In genomic region chr11:101968791-101969190, GRCm38 (mm10) we compare ENCODE assay signal across 8 mouse cellular contexts. TPM values are rescaled to one million over a fixed set of nuclear protein-coding genes. Genes with fewer than 3 reads are reported as not detected.
DNase-seq lines count a peak whose midpoint lies in the region; ATAC-seq and TF ChIP-seq lines count a peak whose summit lies in the region.

No protein-coding gene starts in this region.

- no peak overlapping the region for H3K4me3 ChIP-seq in CH12.LX (replicated peaks in 1 of 3; ENCODE audit: low read depth in 2 of 3, low read length in 2 of 3, poor library complexity in 1 of 3)
- H3K4me3 ChIP-seq in forebrain, embryonic 11.5 days (ENCODE audit: low read depth, low read length), result no peak overlapping the region
- no peak overlapping the region for H3K4me3 ChIP-seq in heart, embryonic 15.5 days
- H3K4me3 ChIP-seq in liver, embryonic 14.5 days (ENCODE audit: insufficient read depth in 1 of 2, low read depth in 2 of 2, low read length in 2 of 2), result no peak overlapping the region
- H3K4me3 ChIP-seq in neural tube, embryonic 15.5 days (replicated peaks), result no peak overlapping the region

- dilution Hi-C loops in CH12.LX (cut with MboI; ENCODE audit: extremely low pct_ligation_motif_present, extremely low pct_unique_long_range_greater_than_20kb, low sequenced_read_pairs), result loop anchor here (10.0 kb wide), 1 partner anchor 54 kb away; no protein-coding TSS in a partner anchor

- no peak for TF ChIP-seq EP300 in CH12.LX (IDR thresholded peaks at IDR 0.05; ENCODE audit: low read length)
- TF ChIP-seq EP300 in liver, embryonic 14.5 days (IDR thresholded peaks at IDR 0.05; ENCODE audit: low read depth), result no peak

- in situ Hi-C loops in CH12.LX (cut with MboI; ENCODE audit: low pct_ligation_motif_present, low pct_unique_long_range_greater_than_20kb, low sequenced_read_pairs), result loop anchor here (5.0 kb wide), 1 partner anchor 46 kb away; no protein-coding TSS in a partner anchor

- H3K79me2 ChIP-seq in CH12.LX (replicated peaks; ENCODE audit: control insufficient read depth, extremely low read depth, insufficient read depth, poor library complexity, severe bottlenecking), result no peaks in the 10 kb centered on the region

- H3K27ac ChIP-seq in CH12.LX (ENCODE audit: insufficient read depth, low read depth), result no peak overlapping the region
- H3K27ac ChIP-seq in forebrain, embryonic 11.5 days (ENCODE audit: low read depth, low read length), result no peak overlapping the region
- H3K27ac ChIP-seq in heart, embryonic 15.5 days, result no peak overlapping the region
- no peak overlapping the region for H3K27ac ChIP-seq in liver, embryonic 14.5 days
- H3K27ac ChIP-seq in neural tube, embryonic 15.5 days (replicated peaks), result no peak overlapping the region

- H3K9me3 ChIP-seq in CH12.LX (replicated peaks; ENCODE audit: low read length), result peaks cover 3% of the 10 kb centered on the region
- H3K9me3 ChIP-seq in forebrain, embryonic 11.5 days (ENCODE audit: control insufficient read depth, low read length), result no peaks in the 10 kb centered on the region
- no peaks in the 10 kb centered on the region for H3K9me3 ChIP-seq in heart, embryonic 15.5 days (replicated peaks)
- H3K9me3 ChIP-seq in liver, embryonic 14.5 days (ENCODE audit: control insufficient read depth, low read length), result no peaks in the 10 kb centered on the region
- H3K9me3 ChIP-seq in neural tube, embryonic 15.5 days (replicated peaks), result no peaks in the 10 kb centered on the region

- TF ChIP-seq CTCF in CH12.LX (conservative IDR thresholded peaks at IDR 0.05 in 1 of 2, IDR thresholded peaks at IDR 0.05 in 1 of 2; ENCODE audit: low read depth in 2 of 2, low read length in 2 of 2), result peak; percentile 63 to 100
- TF ChIP-seq CTCF in liver, embryonic 14.5 days (IDR thresholded peaks at IDR 0.05; ENCODE audit: low read depth), result peak; percentile 90

- WGBS in forebrain, embryonic 11.5 days, result 0% methylated on average over 5 of the region's 5 CpGs
- WGBS in heart, embryonic 15.5 days, result 0% methylated on average over 5 of the region's 5 CpGs
- under 1% methylated on average over 5 of the region's 5 CpGs for WGBS in liver, embryonic 14.5 days (ENCODE audit: insufficient replicate concordance)
- 0% methylated on average over 5 of the region's 5 CpGs for WGBS in neural tube, embryonic 15.5 days

- peaks cover 6 to 24% of the 10 kb centered on the region in 2 experiments; a peak in 3 of 4 replicates for H3K4me1 ChIP-seq in CH12.LX (ENCODE audit: control insufficient read depth in 1 of 2, insufficient read depth in 2 of 2)
- peaks cover 4% of the 10 kb centered on the region; the same call in 1 of the 2 replicates for H3K4me1 ChIP-seq in forebrain, embryonic 11.5 days (replicated peaks; ENCODE audit: control insufficient read depth, insufficient read depth, low read length)
- H3K4me1 ChIP-seq in heart, embryonic 15.5 days (replicated peaks), result peaks cover 24% of the 10 kb centered on the region
- H3K4me1 ChIP-seq in liver, embryonic 14.5 days (replicated peaks; ENCODE audit: control insufficient read depth in 2 of 2, insufficient read depth in 2 of 2, low read length in 1 of 2), result no peaks in the 10 kb centered on the region
- peaks cover 27% of the 10 kb centered on the region for H3K4me1 ChIP-seq in neural tube, embryonic 15.5 days

- no peak overlapping the region for H3K4me2 ChIP-seq in CH12.LX (ENCODE audit: insufficient read depth, low read depth, poor library complexity, severe bottlenecking)
- H3K4me2 ChIP-seq in forebrain, embryonic 11.5 days (ENCODE audit: low read depth, low read length, severe bottlenecking), result no peak overlapping the region
- H3K4me2 ChIP-seq in heart, embryonic 15.5 days, result no peak overlapping the region
- H3K4me2 ChIP-seq in liver, embryonic 14.5 days (ENCODE audit: low read depth), result no peak overlapping the region
- H3K4me2 ChIP-seq in neural tube, embryonic 15.5 days, result no peak overlapping the region

- ATAC-seq in forebrain, embryonic 11.5 days (replicated peaks; ENCODE audit: low FRiP score), result no peak; the same call in 1 of the 2 replicates
- peak; percentile 64 for ATAC-seq in heart, embryonic 15.5 days (replicated peaks; ENCODE audit: insufficient number of reproducible peaks, insufficient read depth, low FRiP score, low read depth)
- 0 out of 2 replicates have a peak, but pooled peaks have one; percentile 33 for ATAC-seq in liver, embryonic 14.5 days (ENCODE audit: insufficient read depth)
- peak; percentile 75; the same call in 1 of the 2 replicates for ATAC-seq in neural tube, embryonic 15.5 days (ENCODE audit: low FRiP score)

- H3K9ac ChIP-seq in CH12.LX (ENCODE audit: insufficient read depth, low read depth), result no peak overlapping the region
- no peak overlapping the region for H3K9ac ChIP-seq in forebrain, embryonic 11.5 days (ENCODE audit: low read length)
- H3K9ac ChIP-seq in heart, embryonic 15.5 days, result no peak overlapping the region
- H3K9ac ChIP-seq in liver, embryonic 14.5 days (replicated peaks), result no peak overlapping the region
- no peak overlapping the region for H3K9ac ChIP-seq in neural tube, embryonic 15.5 days (replicated peaks)

- H3K36me3 ChIP-seq in CH12.LX (replicated peaks in 1 of 2; ENCODE audit: control insufficient read depth in 1 of 2, insufficient read depth in 1 of 2, low read length in 1 of 2), result peaks cover 0 to 13% of the 10 kb centered on the region in 2 experiments
- no peaks in the 10 kb centered on the region for H3K36me3 ChIP-seq in forebrain, embryonic 11.5 days (ENCODE audit: control insufficient read depth, insufficient read depth, low read length)
- H3K36me3 ChIP-seq in heart, embryonic 15.5 days, result peaks cover 11% of the 10 kb centered on the region; the same call in 1 of the 2 replicates
- no peaks in the 10 kb centered on the region for H3K36me3 ChIP-seq in liver, embryonic 14.5 days (replicated peaks; ENCODE audit: control insufficient read depth, insufficient read depth, low read depth)
- H3K36me3 ChIP-seq in neural tube, embryonic 15.5 days, result no peaks in the 10 kb centered on the region

- no peak for TF ChIP-seq POLR2A in CH12.LX (IDR thresholded peaks at IDR 0.05; ENCODE audit: low read depth, low read length)

- H3K27me3 ChIP-seq in CH12.LX (replicated peaks), result peaks cover 42% of the 10 kb centered on the region
- peaks cover 29% of the 10 kb centered on the region for H3K27me3 ChIP-seq in forebrain, embryonic 11.5 days (ENCODE audit: control insufficient read depth, insufficient read depth, low read length)
- peaks cover 34% of the 10 kb centered on the region for H3K27me3 ChIP-seq in heart, embryonic 15.5 days
- peaks cover 27% of the 10 kb centered on the region for H3K27me3 ChIP-seq in liver, embryonic 14.5 days (ENCODE audit: control insufficient read depth, insufficient read depth, low read length)
- peaks cover 43% of the 10 kb centered on the region for H3K27me3 ChIP-seq in neural tube, embryonic 15.5 days (replicated peaks)

- DNase-seq in CH12.LX (ENCODE audit: extremely low read depth), result peak; percentile 90
- DNase-seq in c-Kit-positive CD71-negative TER-119-negative erythroid progenitor cells, embryonic 14.5 days (ENCODE audit: low read depth), result peak; percentile 85
- peak; percentile 85 for DNase-seq in forebrain, embryonic 11.5 days (ENCODE audit: low spot score)
- DNase-seq in kidney, postnatal 14 days, result peak; percentile 91
- peak; percentile 44 to 63 (median 51) for DNase-seq in liver, embryonic 14.5 days (ENCODE audit: low read depth in 3 of 3, low spot score in 3 of 3)
- peak; percentile 61 for DNase-seq in testis, postnatal 14 days (ENCODE audit: low spot score)

- TF ChIP-seq RAD21 in CH12.LX (IDR thresholded peaks at IDR 0.05; ENCODE audit: low read depth, low read length), result peak; percentile 99

RNA-seq across cellular contexts. Expression of gene Sost, which starts 2.0 kb away (rescaled TPM):
- total RNA-seq in CH12.LX (2012; rRNA removed) (not detected in 2 replicates), CH12.LX (2014; rRNA removed) (not detected in 2 replicates)
- not detected in 2 replicates for polyA plus RNA-seq in CH12.LX (2012; ENCODE audit: insufficient read length, low read depth)
- polyA plus RNA-seq in forebrain, embryonic 11.5 days (2014; fragmentation: Nextera tagmentation; extraction: Ambion mirVana), result not detected in 2 replicates
- polyA plus RNA-seq in heart, embryonic 15.5 days (2015; fragmentation: Nextera tagmentation; extraction: Ambion mirVana), result 3.9 and 4.4 TPM in 2 replicates
- polyA plus RNA-seq in liver, embryonic 14.5 days (2012; rRNA removed), result 0.04 and 0.12 TPM in 2 replicates
- polyA plus RNA-seq in liver, embryonic 14.5 days (2014; fragmentation: Nextera tagmentation; extraction: Ambion mirVana), result not detected in 2 replicates
- polyA plus RNA-seq in neural tube, embryonic 15.5 days (2015; fragmentation: Nextera tagmentation; extraction: Ambion mirVana), result 0.23 TPM in 1 of 2 replicates, not detected in the other

RNA-seq across cellular contexts. Expression of gene Cfap97d1, which starts 15.3 kb away (rescaled TPM):
- total RNA-seq in CH12.LX (2012; rRNA removed), result not detected in 2 replicates
- total RNA-seq in CH12.LX (2014; rRNA removed), result not detected in 2 replicates
- not detected in 2 replicates for polyA plus RNA-seq in CH12.LX (2012; ENCODE audit: insufficient read length, low read depth)
- not detected in 2 replicates for polyA plus RNA-seq in forebrain, embryonic 11.5 days (2014; fragmentation: Nextera tagmentation; extraction: Ambion mirVana)
- polyA plus RNA-seq in heart, embryonic 15.5 days (2015; fragmentation: Nextera tagmentation; extraction: Ambion mirVana), result not detected in 2 replicates
- polyA plus RNA-seq in liver, embryonic 14.5 days (2012; rRNA removed), result not detected in 2 replicates
- polyA plus RNA-seq in liver, embryonic 14.5 days (2014; fragmentation: Nextera tagmentation; extraction: Ambion mirVana), result not detected in 2 replicates
- polyA plus RNA-seq in neural tube, embryonic 15.5 days (2015; fragmentation: Nextera tagmentation; extraction: Ambion mirVana), result not detected in 2 replicates

RNA-seq across cellular contexts. Expression of gene Dusp3, which starts 18.0 kb away (rescaled TPM):
- total RNA-seq in CH12.LX (2012; rRNA removed) (17.9 and 20.8 TPM in 2 replicates), CH12.LX (2014; rRNA removed) (5.6 and 7.5 TPM in 2 replicates)
- polyA plus RNA-seq in CH12.LX (2012; ENCODE audit: insufficient read length, low read depth), result 19.2 and 23.6 TPM in 2 replicates
- polyA plus RNA-seq in forebrain, embryonic 11.5 days (2014; fragmentation: Nextera tagmentation; extraction: Ambion mirVana), result 10.4 and 11.6 TPM in 2 replicates
- 50.4 and 56.7 TPM in 2 replicates for polyA plus RNA-seq in heart, embryonic 15.5 days (2015; fragmentation: Nextera tagmentation; extraction: Ambion mirVana)
- polyA plus RNA-seq in liver, embryonic 14.5 days (2012; rRNA removed), result 3.3 and 4.8 TPM in 2 replicates
- polyA plus RNA-seq in liver, embryonic 14.5 days (2014; fragmentation: Nextera tagmentation; extraction: Ambion mirVana), result 6.3 and 7.2 TPM in 2 replicates
- polyA plus RNA-seq in neural tube, embryonic 15.5 days (2015; fragmentation: Nextera tagmentation; extraction: Ambion mirVana), result 26.4 and 28.9 TPM in 2 replicates

RNA-seq across cellular contexts. Expression of gene Mpp3, which starts 59.5 kb away (rescaled TPM):
- total RNA-seq in CH12.LX (2012; rRNA removed) (3.8 and 4.6 TPM in 2 replicates), CH12.LX (2014; rRNA removed) (0.12 and 0.15 TPM in 2 replicates)
- polyA plus RNA-seq in CH12.LX (2012; ENCODE audit: insufficient read length, low read depth), result 0.30 and 0.31 TPM in 2 replicates
- polyA plus RNA-seq in forebrain, embryonic 11.5 days (2014; fragmentation: Nextera tagmentation; extraction: Ambion mirVana), result 22.1 and 24.1 TPM in 2 replicates
- 2.9 and 3.6 TPM in 2 replicates for polyA plus RNA-seq in heart, embryonic 15.5 days (2015; fragmentation: Nextera tagmentation; extraction: Ambion mirVana)
- polyA plus RNA-seq in liver, embryonic 14.5 days (2012; rRNA removed), result 0.21 and 0.27 TPM in 2 replicates
- not detected in 2 replicates for polyA plus RNA-seq in liver, embryonic 14.5 days (2014; fragmentation: Nextera tagmentation; extraction: Ambion mirVana)
- 49.6 and 56.6 TPM in 2 replicates for polyA plus RNA-seq in neural tube, embryonic 15.5 days (2015; fragmentation: Nextera tagmentation; extraction: Ambion mirVana)
